Mouse (Mus musculus) heart, postnatal 0 days (tissue): Measurements from ENCODE around the gene Dnaaf5.

Experiments
- CTCF ChIP-seq: IDR thresholded peaks from 2 replicates; pipeline ENCODE4 v1.5.1; 2016; ENCODE audit warnings: antibody characterized with exemption, control low read depth, low read depth
- EP300 ChIP-seq: IDR thresholded peaks from 2 replicates; pipeline ENCODE4 v1.6.1; 2016; ENCODE audit warnings: antibody characterized with exemption, low read depth

DNA sequence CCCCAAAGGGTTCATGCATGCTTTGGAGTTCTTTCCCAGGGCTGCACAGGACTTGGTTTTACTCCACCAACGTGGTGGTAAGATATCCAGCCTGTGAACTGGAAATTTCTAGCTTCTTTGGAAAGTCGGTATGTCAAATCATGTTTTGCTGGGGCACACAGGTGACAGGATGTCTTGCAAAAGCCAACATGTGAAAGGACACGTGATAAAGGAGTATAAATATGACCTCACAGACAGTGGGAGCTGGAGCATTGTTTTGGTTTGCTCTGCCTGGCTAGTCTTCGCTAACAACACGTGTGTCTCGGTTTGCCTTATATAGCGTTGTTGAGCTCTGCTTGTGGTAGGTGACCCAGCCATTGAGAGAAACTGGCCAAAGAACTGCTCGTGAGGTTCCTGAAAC lies 15.5 kb upstream of the Dnaaf5 start:
- TF ChIP-seq CTCF (no peak), EP300 (no peak)
